In the genomic region with DNA sequence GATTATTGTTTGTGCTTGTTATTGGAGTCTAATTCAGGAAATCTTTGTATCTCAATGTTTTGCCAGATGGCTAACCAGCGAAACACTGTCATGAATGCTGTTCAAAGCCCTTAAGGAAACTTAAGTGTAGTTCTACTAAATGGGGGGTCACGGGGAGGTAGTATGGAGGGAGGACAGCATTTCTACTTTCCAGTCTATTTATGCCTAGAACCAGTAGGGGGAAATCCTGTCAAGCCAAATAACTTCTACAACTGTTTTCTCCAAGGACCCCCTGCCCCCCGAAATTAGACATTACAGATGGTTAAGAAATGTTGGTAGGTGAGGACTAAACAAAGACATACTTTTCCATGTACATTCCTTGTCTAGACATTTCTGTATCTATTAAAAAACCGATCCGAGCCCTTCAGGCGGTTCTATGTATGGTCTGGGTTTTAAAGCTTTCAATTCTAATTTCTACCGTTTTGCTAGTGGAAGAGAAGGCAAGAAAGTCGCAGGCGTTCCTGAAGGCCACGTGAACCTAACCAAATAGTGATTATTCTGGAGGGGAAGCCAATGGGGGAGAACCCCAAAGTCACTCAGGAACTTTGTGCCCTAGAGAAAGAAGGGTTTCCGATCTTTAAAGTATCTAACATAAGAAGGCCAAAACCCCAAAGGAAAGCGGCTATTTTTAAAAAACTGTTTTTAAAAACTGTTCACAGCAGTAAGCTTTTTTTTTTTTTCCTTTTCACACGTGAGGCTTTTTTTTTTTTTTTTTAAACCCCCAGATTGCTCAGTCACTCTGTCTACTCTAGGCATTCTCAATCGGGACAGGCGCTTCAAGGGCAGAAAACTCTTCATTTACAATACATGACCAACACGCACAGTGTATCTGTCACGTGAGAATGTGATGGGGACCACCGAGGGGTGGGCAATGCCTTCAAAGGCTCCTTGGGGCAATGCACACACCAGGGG, we compare ENCODE assay signal across 8 mouse cellular contexts. TPM values are rescaled to one million over a fixed set of nuclear protein-coding genes. Genes with fewer than 3 reads are reported as not detected.
A peak's percentile ranks its signal among the peaks of the same experiment; 100 is the strongest.
DNase-seq lines count a peak whose midpoint lies in the region; ATAC-seq and TF ChIP-seq lines count a peak whose summit lies in the region.

No protein-coding gene starts in this region.

- H3K9ac ChIP-seq in heart, embryonic 12.5 days: peak overlapping the region; percentile 86
- peak overlapping the region; percentile 75 for H3K9ac ChIP-seq in forebrain, embryonic 13.5 days
- H3K9ac ChIP-seq in liver, embryonic 16.5 days (ENCODE audit: low read depth, low read length): peak overlapping the region; percentile 55; the same call in 1 of the 2 replicates

- WGBS in heart, embryonic 12.5 days: 16% methylated on average over 18 of the region's 18 CpGs
- WGBS in forebrain, embryonic 13.5 days: 13% methylated on average over 18 of the region's 18 CpGs
- WGBS in liver, embryonic 16.5 days (ENCODE audit: insufficient replicate concordance): 12% methylated on average over 18 of the region's 18 CpGs

- H3K4me2 ChIP-seq in heart, embryonic 12.5 days: peak overlapping the region; percentile 96
- peak overlapping the region; percentile 69 for H3K4me2 ChIP-seq in forebrain, embryonic 13.5 days
- H3K4me2 ChIP-seq in liver, embryonic 16.5 days (ENCODE audit: low read depth, low read length): peak overlapping the region; percentile 75

- no peak overlapping the region for H3K27ac ChIP-seq in heart, embryonic 12.5 days (ENCODE audit: poor library complexity, severe bottlenecking)
- 0 out of 2 replicates have a peak overlapping the region, but pooled peaks have one; percentile 15 for H3K27ac ChIP-seq in forebrain, embryonic 13.5 days
- H3K27ac ChIP-seq in liver, embryonic 16.5 days (ENCODE audit: low read length): no peak overlapping the region

- peaks cover 5% of the 10 kb centered on the region; the same call in 1 of the 2 replicates for H3K4me1 ChIP-seq in heart, embryonic 12.5 days (replicated peaks)
- peaks cover 18% of the 10 kb centered on the region for H3K4me1 ChIP-seq in E14TG2a.4 (replicated peaks; ENCODE audit: low read depth, low read length)
- peaks cover 7% of the 10 kb centered on the region; the same call in 1 of the 2 replicates for H3K4me1 ChIP-seq in forebrain, embryonic 13.5 days
- no peaks in the 10 kb centered on the region for H3K4me1 ChIP-seq in liver, embryonic 16.5 days (ENCODE audit: control insufficient read depth, low read depth, low read length)

- DNase-seq in heart, adult 18-20 months: no peak
- DNase-seq in adrenal gland, postnatal 25 days: no peak
- DNase-seq in frontal cortex, postnatal 10 days (ENCODE audit: low spot score in 2 of 2): no peak
- DNase-seq in adrenal gland, postnatal 4 days (ENCODE audit: low spot score in 2 of 2): no peak

- H3K27me3 ChIP-seq in heart, embryonic 12.5 days (replicated peaks): peaks cover 53% of the 10 kb centered on the region
- H3K27me3 ChIP-seq in E14TG2a.4 (ENCODE audit: insufficient read depth, low read length): peaks cover 59% of the 10 kb centered on the region
- peaks cover 43% of the 10 kb centered on the region for H3K27me3 ChIP-seq in forebrain, embryonic 13.5 days
- H3K27me3 ChIP-seq in liver, embryonic 16.5 days (ENCODE audit: control insufficient read depth, insufficient read depth, low read depth, low read length): peaks cover 64% of the 10 kb centered on the region

- peak; percentile 62 for ATAC-seq in heart, embryonic 12.5 days (ENCODE audit: insufficient number of reproducible peaks, low FRiP score)
- ATAC-seq in forebrain, embryonic 13.5 days: no peak
- ATAC-seq in liver, embryonic 16.5 days (ENCODE audit: low read depth): no peak

- H3K36me3 ChIP-seq in heart, embryonic 12.5 days: no peaks in the 10 kb centered on the region
- no peaks in the 10 kb centered on the region for H3K36me3 ChIP-seq in E14TG2a.4 (ENCODE audit: insufficient read depth, low read length)
- H3K36me3 ChIP-seq in forebrain, embryonic 13.5 days (ENCODE audit: poor library complexity, severe bottlenecking): no peaks in the 10 kb centered on the region
- H3K36me3 ChIP-seq in liver, embryonic 16.5 days (ENCODE audit: control insufficient read depth, insufficient read depth): no peaks in the 10 kb centered on the region

- peak overlapping the region; percentile 85 for H3K4me3 ChIP-seq in heart, embryonic 12.5 days
- H3K4me3 ChIP-seq in E14TG2a.4 (replicated peaks; ENCODE audit: low read length): peak overlapping the region; percentile 89
- peak overlapping the region; percentile 64 for H3K4me3 ChIP-seq in forebrain, embryonic 13.5 days
- peak overlapping the region; percentile 67 for H3K4me3 ChIP-seq in liver, embryonic 16.5 days (ENCODE audit: low read depth, low read length)

- H3K9me3 ChIP-seq in heart, embryonic 12.5 days (replicated peaks): no peaks in the 10 kb centered on the region
- no peaks in the 10 kb centered on the region for H3K9me3 ChIP-seq in E14TG2a.4 (ENCODE audit: low read length)
- no peaks in the 10 kb centered on the region for H3K9me3 ChIP-seq in forebrain, embryonic 13.5 days (replicated peaks)
- H3K9me3 ChIP-seq in liver, embryonic 16.5 days (replicated peaks; ENCODE audit: control insufficient read depth, low read length): no peaks in the 10 kb centered on the region

- no peak for TF ChIP-seq CTCF in E14TG2a.4 (conservative IDR thresholded peaks at IDR 0.05; ENCODE audit: low read length)

RNA-seq across cellular contexts. Expression of gene Nrg4, which starts 0.8 kb away (rescaled TPM):
- polyA plus RNA-seq in heart, embryonic 12.5 days (2016; fragmentation: Nextera tagmentation; extraction: Ambion mirVana): 1.5 and 2.0 TPM in 2 replicates
- total RNA-seq in heart, adult 18-20 months (2021): 1 to 10 TPM; 1.6 to 6.1 TPM
- 0.93 and 1.1 TPM in 2 replicates for polyA plus RNA-seq in forebrain, embryonic 13.5 days (2015; fragmentation: Nextera tagmentation; extraction: Ambion mirVana)
- 1.8 and 2.6 TPM in 2 replicates for polyA plus RNA-seq in liver, embryonic 16.5 days (2015; fragmentation: Nextera tagmentation; extraction: Ambion mirVana)
- 27.2 and 47.6 TPM in 2 replicates for total RNA-seq in adrenal gland, postnatal 25 days (2021)
- total RNA-seq in adrenal gland, postnatal 4 days (2021): 1 to 10 TPM; 4.0 to 5.4 TPM

RNA-seq across cellular contexts. Expression of gene Tmem266, which starts 0.9 kb away (rescaled TPM):
- 0.13 and 0.24 TPM in 2 replicates for polyA plus RNA-seq in heart, embryonic 12.5 days (2016; fragmentation: Nextera tagmentation; extraction: Ambion mirVana)
- 1 to 10 TPM; 2.5 to 2.9 TPM for total RNA-seq in heart, adult 18-20 months (2021)
- 1.0 TPM in 2 replicates for polyA plus RNA-seq in forebrain, embryonic 13.5 days (2015; fragmentation: Nextera tagmentation; extraction: Ambion mirVana)
- 0.04 TPM in 1 of 2 replicates, not detected in the other for polyA plus RNA-seq in liver, embryonic 16.5 days (2015; fragmentation: Nextera tagmentation; extraction: Ambion mirVana)
- total RNA-seq in adrenal gland, postnatal 25 days (2021): 0.58 and 1.3 TPM in 2 replicates
- total RNA-seq in adrenal gland, postnatal 4 days (2021): 1 to 10 TPM; 1.7 TPM
